Mouse (Mus musculus) C2C12 (cell line): ENCODE measurements at regions not wholly inside any gene's neighbourhood (a gene's known extent, or its start where the extent isn't known, plus 50 kb on each side); places are given as distances from the start of the nearest gene placed in this dataset.
"Not testable (repeated sequence)": the region's sequence is repeated elsewhere in the genome, so short reads cannot be mapped to it uniquely, and the experiment has no call there.

Experiments
- CTCF ChIP-seq: IDR thresholded peaks from one replicate; pipeline ENCODE4 v1.5.1; 2011; ENCODE audit not compliant: control insufficient read depth, insufficient read depth, insufficient read length
- MAX ChIP-seq: IDR thresholded peaks from one replicate; pipeline ENCODE4 v1.6.1; 2011; ENCODE audit warnings: mild to moderate bottlenecking, control low read depth
- MYOD1 ChIP-seq: IDR thresholded peaks from one replicate; pipeline ENCODE4 v1.6.1; 2011; ENCODE audit warnings: low read depth; ENCODE audit not compliant: control insufficient read depth, insufficient read length

DNA sequence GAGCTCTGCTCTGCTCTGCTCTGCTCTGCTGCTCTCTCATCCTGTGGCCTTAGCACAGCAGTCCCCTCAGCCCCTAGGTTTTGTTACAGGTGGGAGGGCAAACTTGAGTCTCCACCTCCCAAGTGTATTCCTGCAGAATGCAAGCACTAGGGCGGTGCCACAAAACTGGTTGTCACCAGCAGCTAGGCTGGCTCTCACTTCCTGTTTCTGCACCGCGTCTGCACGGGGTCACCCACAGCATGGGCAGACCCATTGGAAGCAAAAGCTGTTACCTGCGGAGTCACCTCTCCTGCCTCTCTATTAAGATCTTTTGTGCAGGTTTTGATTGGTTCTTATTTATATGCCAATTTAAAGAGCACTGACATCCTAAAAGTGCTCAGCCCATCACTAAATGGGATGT is 178.2 kb downstream of the Tcp10c start:
- TF ChIP-seq CTCF, MAX, MYOD1: not testable (repeated sequence)
